Mouse (Mus musculus): Measurements from ENCODE around the gene Lcat. TPM values are rescaled to one million over a fixed set of nuclear protein-coding genes. Genes with fewer than 3 reads are reported as not detected.

Gene Lcat
- not detected for polyA plus RNA-seq (2014; fragmentation: Illumina TruSeq; extraction: RNeasy Lipid Tissue Mini Kit (QIAGEN cat#74804); ENCODE audit: low read depth, low replicate concordance)

DNA sequence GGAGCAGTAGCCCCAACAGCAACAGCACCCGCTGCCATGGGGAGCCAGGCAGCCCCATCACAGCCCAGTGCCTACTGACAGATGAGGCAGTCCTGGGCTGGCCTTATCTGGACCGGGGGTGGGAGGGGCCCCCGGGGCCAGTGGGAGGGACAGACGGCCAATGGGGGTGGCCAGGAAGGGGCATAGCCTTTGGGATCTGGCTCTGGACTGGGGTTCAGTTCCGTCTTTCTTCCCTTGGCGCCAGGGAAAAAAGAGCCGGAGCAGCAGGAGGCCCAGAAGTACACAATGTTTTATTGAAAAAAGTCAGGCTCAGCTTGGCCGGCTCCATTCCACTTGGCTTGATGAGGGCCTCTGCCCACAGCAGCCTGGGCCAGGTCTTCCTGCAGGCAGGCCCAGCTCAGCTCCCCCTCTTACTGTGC is at the start of gene Lcat:
Gene Lcat (minus strand): TSS at position 62 of the 419 bp plus-strand sequence.

DNA sequence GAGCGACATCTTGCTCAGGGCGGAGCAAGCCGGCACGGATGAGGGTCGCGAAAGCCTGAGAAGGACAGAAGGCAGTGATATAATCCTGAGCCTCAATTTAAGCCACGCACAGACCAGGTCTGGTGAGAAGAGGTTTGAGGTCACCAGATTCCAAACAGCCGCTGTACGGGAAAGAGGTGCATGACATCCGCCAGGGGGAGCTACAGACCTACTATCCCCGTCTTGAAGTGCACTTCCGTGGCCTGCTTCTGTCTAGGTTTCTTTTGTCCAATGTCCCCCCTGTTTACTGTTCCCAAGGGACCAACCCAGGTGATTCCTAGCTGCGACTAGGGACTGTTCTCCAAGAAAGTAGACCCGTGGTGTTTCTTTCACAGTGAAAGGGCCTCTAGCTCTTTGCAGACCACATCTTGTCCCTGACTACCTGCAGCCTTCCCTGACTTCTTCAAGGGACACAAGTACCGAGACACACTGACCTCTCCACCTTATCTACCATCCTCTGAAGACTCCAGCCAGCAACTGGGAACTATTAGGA is 47.7 kb upstream of the Lcat start, which contains the start of gene Dus2:
Gene Dus2 (plus strand): TSS at position 482 of the 532 bp plus-strand sequence.

DNA sequence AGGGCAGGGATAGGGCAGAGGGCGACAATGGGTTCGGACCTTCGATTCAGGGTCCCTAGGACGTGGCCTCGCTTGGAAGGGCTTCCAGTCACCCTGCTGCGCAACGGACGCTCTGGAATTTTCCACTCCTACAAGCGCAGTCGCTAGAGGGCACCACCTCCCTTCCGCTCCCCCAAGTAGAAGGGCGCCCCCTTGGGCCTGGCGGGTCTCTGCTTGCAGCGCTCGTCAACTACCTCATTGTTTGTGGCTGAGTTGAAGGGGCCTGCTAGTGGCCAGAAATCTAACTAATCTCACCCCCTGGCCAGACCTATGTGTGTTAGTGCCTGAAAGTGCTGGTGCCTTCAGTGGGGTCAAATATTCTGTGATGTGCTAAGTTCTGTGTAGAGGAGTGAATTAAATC is 36.1 kb upstream of the Lcat start, which contains the start of gene Dpep3:
Gene Dpep3 (minus strand): TSS at position 105 of the 400 bp plus-strand sequence.

GRCm38 (mm10) chr8:105965905-105966341 is 22.7 kb upstream of the Lcat start, which contains the start of gene Slc12a4:
Gene Slc12a4 (minus strand): TSS chr8:105966097.

GRCm38 (mm10) chr8:105938306-105938669 is 4.9 kb downstream of the Lcat start, which contains the start of gene Psmb10:
Gene Psmb10 (minus strand): TSS chr8:105938444.

GRCm38 (mm10) chr8:105933762-105934161 is 9.4 kb downstream of the Lcat start, which contains the start of gene Ctrl:
Gene Ctrl (minus strand): TSS chr8:105933862.

GRCm38 (mm10) chr8:105900180-105900940 is 42.8 kb downstream of the Lcat start, which contains the start of gene Pskh1:
Gene Pskh1 (plus strand): TSS chr8:105900441.

DNA sequence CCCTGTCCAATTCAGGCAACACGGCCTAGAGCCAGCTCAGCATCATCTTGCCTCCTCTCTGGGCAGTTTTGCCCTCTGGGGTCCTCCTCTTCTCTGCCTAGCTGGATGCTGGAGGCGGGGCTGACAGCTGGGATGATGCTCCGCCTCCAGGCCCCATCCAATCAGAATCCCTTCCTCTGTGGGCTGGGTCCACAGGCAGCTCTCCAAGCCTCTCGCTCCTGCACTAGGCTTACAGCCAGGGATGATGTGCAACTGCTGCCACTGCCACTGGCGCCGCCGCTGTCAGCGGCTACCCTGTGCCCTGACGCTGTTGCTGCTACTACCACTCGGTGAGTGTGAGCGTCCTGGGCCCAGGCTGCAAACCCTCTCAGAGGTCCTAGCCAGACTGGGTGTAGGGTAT is 49.8 kb downstream of the Lcat start, which contains the start of gene Nrn1l:
Gene Nrn1l (plus strand): TSS at position 229 of the 400 bp plus-strand sequence.

Other genes with a start within 250 kb of the Lcat start
- 0.70 TPM for gene Acd, start 242.3 kb downstream of the Lcat start, polyA plus RNA-seq (2014; fragmentation: Illumina TruSeq; extraction: RNeasy Lipid Tissue Mini Kit (QIAGEN cat#74804); ENCODE audit: low read depth, low replicate concordance)
- gene Pard6a, start 242.2 kb downstream of the Lcat start, polyA plus RNA-seq (2014; fragmentation: Illumina TruSeq; extraction: RNeasy Lipid Tissue Mini Kit (QIAGEN cat#74804); ENCODE audit: low read depth, low replicate concordance), result not detected
- not detected for gene 4933405L10Rik, start 235.7 kb downstream of the Lcat start, polyA plus RNA-seq (2014; fragmentation: Illumina TruSeq; extraction: RNeasy Lipid Tissue Mini Kit (QIAGEN cat#74804); ENCODE audit: low read depth, low replicate concordance)
- 0.52 TPM for gene Enkd1, start 235.2 kb downstream of the Lcat start, polyA plus RNA-seq (2014; fragmentation: Illumina TruSeq; extraction: RNeasy Lipid Tissue Mini Kit (QIAGEN cat#74804); ENCODE audit: low read depth, low replicate concordance)
- gene Gfod2, start 184.7 kb downstream of the Lcat start, polyA plus RNA-seq (2014; fragmentation: Illumina TruSeq; extraction: RNeasy Lipid Tissue Mini Kit (QIAGEN cat#74804); ENCODE audit: low read depth, low replicate concordance), result 0.52 TPM
- gene Ranbp10, start 116.0 kb downstream of the Lcat start, polyA plus RNA-seq (2014; fragmentation: Illumina TruSeq; extraction: RNeasy Lipid Tissue Mini Kit (QIAGEN cat#74804); ENCODE audit: low read depth, low replicate concordance), result 6.5 TPM
- gene Tsnaxip1, start 115.7 kb downstream of the Lcat start, polyA plus RNA-seq (2014; fragmentation: Illumina TruSeq; extraction: RNeasy Lipid Tissue Mini Kit (QIAGEN cat#74804); ENCODE audit: low read depth, low replicate concordance), result not detected
- 0.99 TPM for gene Cenpt, start 90.1 kb downstream of the Lcat start, polyA plus RNA-seq (2014; fragmentation: Illumina TruSeq; extraction: RNeasy Lipid Tissue Mini Kit (QIAGEN cat#74804); ENCODE audit: low read depth, low replicate concordance)
- gene Thap11, start 88.2 kb downstream of the Lcat start, polyA plus RNA-seq (2014; fragmentation: Illumina TruSeq; extraction: RNeasy Lipid Tissue Mini Kit (QIAGEN cat#74804); ENCODE audit: low read depth, low replicate concordance), result 11.8 TPM
- 80.1 TPM for gene Nutf2, start 82.8 kb downstream of the Lcat start, polyA plus RNA-seq (2014; fragmentation: Illumina TruSeq; extraction: RNeasy Lipid Tissue Mini Kit (QIAGEN cat#74804); ENCODE audit: low read depth, low replicate concordance)
- 2.9 TPM for gene Edc4, start 62.5 kb downstream of the Lcat start, polyA plus RNA-seq (2014; fragmentation: Illumina TruSeq; extraction: RNeasy Lipid Tissue Mini Kit (QIAGEN cat#74804); ENCODE audit: low read depth, low replicate concordance)
- not detected for gene Nrn1l, start 49.8 kb downstream of the Lcat start, polyA plus RNA-seq (2014; fragmentation: Illumina TruSeq; extraction: RNeasy Lipid Tissue Mini Kit (QIAGEN cat#74804); ENCODE audit: low read depth, low replicate concordance)
- gene Pskh1, start 42.9 kb downstream of the Lcat start, polyA plus RNA-seq (2014; fragmentation: Illumina TruSeq; extraction: RNeasy Lipid Tissue Mini Kit (QIAGEN cat#74804); ENCODE audit: low read depth, low replicate concordance), result 4.8 TPM
- 0.76 TPM for gene Ctrl, start 9.5 kb downstream of the Lcat start, polyA plus RNA-seq (2014; fragmentation: Illumina TruSeq; extraction: RNeasy Lipid Tissue Mini Kit (QIAGEN cat#74804); ENCODE audit: low read depth, low replicate concordance)
- 1.2 TPM for gene Psmb10, start 4.9 kb downstream of the Lcat start, polyA plus RNA-seq (2014; fragmentation: Illumina TruSeq; extraction: RNeasy Lipid Tissue Mini Kit (QIAGEN cat#74804); ENCODE audit: low read depth, low replicate concordance)
- 4.4 TPM for gene Slc12a4, start 22.7 kb upstream of the Lcat start, polyA plus RNA-seq (2014; fragmentation: Illumina TruSeq; extraction: RNeasy Lipid Tissue Mini Kit (QIAGEN cat#74804); ENCODE audit: low read depth, low replicate concordance)
- gene Dpep3, start 36.0 kb upstream of the Lcat start, polyA plus RNA-seq (2014; fragmentation: Illumina TruSeq; extraction: RNeasy Lipid Tissue Mini Kit (QIAGEN cat#74804); ENCODE audit: low read depth, low replicate concordance), result not detected
- gene Dus2, start 48.0 kb upstream of the Lcat start, polyA plus RNA-seq (2014; fragmentation: Illumina TruSeq; extraction: RNeasy Lipid Tissue Mini Kit (QIAGEN cat#74804); ENCODE audit: low read depth, low replicate concordance), result 2.3 TPM
- gene Dpep2nb, start 62.6 kb upstream of the Lcat start, polyA plus RNA-seq (2014; fragmentation: Illumina TruSeq; extraction: RNeasy Lipid Tissue Mini Kit (QIAGEN cat#74804); ENCODE audit: low read depth, low replicate concordance), result not detected
- gene Ddx28, start 68.5 kb upstream of the Lcat start, polyA plus RNA-seq (2014; fragmentation: Illumina TruSeq; extraction: RNeasy Lipid Tissue Mini Kit (QIAGEN cat#74804); ENCODE audit: low read depth, low replicate concordance), result 6.2 TPM
- 124 TPM for gene Nfatc3, start 115.5 kb upstream of the Lcat start, polyA plus RNA-seq (2014; fragmentation: Illumina TruSeq; extraction: RNeasy Lipid Tissue Mini Kit (QIAGEN cat#74804); ENCODE audit: low read depth, low replicate concordance)
- 0.70 TPM for gene Esrp2, start 193.6 kb upstream of the Lcat start, polyA plus RNA-seq (2014; fragmentation: Illumina TruSeq; extraction: RNeasy Lipid Tissue Mini Kit (QIAGEN cat#74804); ENCODE audit: low read depth, low replicate concordance)
- 10.3 TPM for gene Pla2g15, start 207.0 kb upstream of the Lcat start, polyA plus RNA-seq (2014; fragmentation: Illumina TruSeq; extraction: RNeasy Lipid Tissue Mini Kit (QIAGEN cat#74804); ENCODE audit: low read depth, low replicate concordance)
- gene Slc7a6, start 225.5 kb upstream of the Lcat start, polyA plus RNA-seq (2014; fragmentation: Illumina TruSeq; extraction: RNeasy Lipid Tissue Mini Kit (QIAGEN cat#74804); ENCODE audit: low read depth, low replicate concordance), result 14.3 TPM

Measured in adrenal gland, adult 10 weeks (tissue).